Mouse (Mus musculus) embryonic fibroblast, embryonic 13.5 days (primary cell): ENCODE measurements at regions not wholly inside any gene's neighbourhood (a gene's known extent, or its start where the extent isn't known, plus 50 kb on each side); places are given as distances from the start of the nearest gene placed in this dataset.

ENCODE experiments used
- H3K27ac ChIP-seq: 2 replicates; pipeline ENCODE4 v1.5.1; 2012; ENCODE audit warnings: low read length, control low read depth, inconsistent platforms; ENCODE audit not compliant: insufficient read depth
- H3K4me1 ChIP-seq: 2 replicates; pipeline ENCODE4 v1.6.1; 2011; ENCODE audit warnings: low read length; ENCODE audit not compliant: control insufficient read depth, insufficient read depth
- H3K4me3 ChIP-seq: 2 replicates; pipeline ENCODE4 v1.5.1; 2011; ENCODE audit warnings: mild to moderate bottlenecking, control low read depth, low read length; ENCODE audit not compliant: insufficient read depth
- CTCF ChIP-seq: IDR thresholded peaks from 2 replicates; pipeline ENCODE4 v1.5.1; 2011; ENCODE audit warnings: mild to moderate bottlenecking, control low read depth, low read length, moderate library complexity, borderline replicate concordance; ENCODE audit not compliant: insufficient read depth
- POLR2A ChIP-seq: IDR thresholded peaks from 2 replicates; pipeline ENCODE4 v1.6.1; 2011; ENCODE audit warnings: low read depth, mild to moderate bottlenecking, control low read depth, low read length, moderate library complexity

GRCm38 (mm10) chr14:101382838-101383237 is 182.7 kb upstream of the Prr30 start:
- H3K4me3 ChIP-seq = no peak overlapping the region
- TF ChIP-seq CTCF (no peak), POLR2A (no peak)
- H3K4me1 ChIP-seq = peaks cover 7% of the 10 kb centered on the region; the same call in 1 of the 2 replicates
- no peak overlapping the region for H3K27ac ChIP-seq

GRCm38 (mm10) chr14:101381943-101382342 is 181.8 kb upstream of the Prr30 start:
- H3K4me1 ChIP-seq = peaks cover 7% of the 10 kb centered on the region; the same call in 1 of the 2 replicates
- no peak for TF ChIP-seq CTCF
- TF ChIP-seq POLR2A = no peak
- H3K27ac ChIP-seq = no peak overlapping the region
- H3K4me3 ChIP-seq = no peak overlapping the region

- TF ChIP-seq POLR2A = no peak
- TF ChIP-seq CTCF = no peak
- H3K4me3 ChIP-seq = no peak overlapping the region
- H3K4me1 ChIP-seq = peaks cover 10% of the 10 kb centered on the region; the same call in 1 of the 2 replicates
- no peak overlapping the region for H3K27ac ChIP-seq
Measured at GRCm38 (mm10) chr14:101379663-101380006, 179.5 kb upstream of the Prr30 start.

- no peak overlapping the region for H3K4me3 ChIP-seq
- TF ChIP-seq CTCF (peak; percentile 93), POLR2A (no peak)
- no peak overlapping the region for H3K27ac ChIP-seq
- peaks cover 10% of the 10 kb centered on the region; the same call in 1 of the 2 replicates for H3K4me1 ChIP-seq
Measured at GRCm38 (mm10) chr14:101378965-101379662, 179.0 kb upstream of the Prr30 start.

GRCm38 (mm10) chr14:101378545-101378944 is 178.4 kb upstream of the Prr30 start:
- H3K4me1 ChIP-seq = peaks cover 10% of the 10 kb centered on the region; the same call in 1 of the 2 replicates
- no peak overlapping the region for H3K27ac ChIP-seq
- TF ChIP-seq CTCF (no peak), POLR2A (no peak)
- no peak overlapping the region for H3K4me3 ChIP-seq

GRCm38 (mm10) chr14:101376690-101377089 is 176.6 kb upstream of the Prr30 start:
- peaks cover 4% of the 10 kb centered on the region; the same call in 1 of the 2 replicates for H3K4me1 ChIP-seq
- no peak overlapping the region for H3K27ac ChIP-seq
- TF ChIP-seq POLR2A = no peak
- TF ChIP-seq CTCF = no peak
- no peak overlapping the region for H3K4me3 ChIP-seq

- TF ChIP-seq CTCF (no peak), POLR2A (no peak)
- Histone ChIP-seq H3K27ac (no peak overlapping the region), H3K4me3 (no peak overlapping the region), H3K4me1 (peaks cover 4% of the 10 kb centered on the region; the same call in 1 of the 2 replicates)
Measured at GRCm38 (mm10) chr14:101375833-101376232, 175.7 kb upstream of the Prr30 start.

- Histone ChIP-seq H3K4me1 (peaks cover 4% of the 10 kb centered on the region; the same call in 1 of the 2 replicates), H3K4me3 (no peak overlapping the region), H3K27ac (no peak overlapping the region)
- no peak for TF ChIP-seq CTCF
- no peak for TF ChIP-seq POLR2A
Measured at GRCm38 (mm10) chr14:101373864-101374263, 173.7 kb upstream of the Prr30 start.

- no peak overlapping the region for H3K4me3 ChIP-seq
- TF ChIP-seq POLR2A (no peak), CTCF (no peak)
- no peaks in the 10 kb centered on the region for H3K4me1 ChIP-seq
- no peak overlapping the region for H3K27ac ChIP-seq
Measured at GRCm38 (mm10) chr14:101359860-101360259, 159.7 kb upstream of the Prr30 start.

- H3K27ac ChIP-seq = no peak overlapping the region
- TF ChIP-seq POLR2A = no peak
- TF ChIP-seq CTCF = no peak
- no peak overlapping the region for H3K4me3 ChIP-seq
- peaks cover 4% of the 10 kb centered on the region; the same call in 1 of the 2 replicates for H3K4me1 ChIP-seq
Measured at GRCm38 (mm10) chr14:101353009-101353378, 152.9 kb upstream of the Prr30 start.
